Mouse (Mus musculus): Measurements from ENCODE around the gene Gpr68.
A peak's percentile ranks its signal among the peaks of the same experiment; 100 is the strongest.

Gene Gpr68

GRCm38 (mm10) chr12:100868049-100868622 is 39.9 kb downstream of the Gpr68 start:
- DNase-seq, result no peak

DNA sequence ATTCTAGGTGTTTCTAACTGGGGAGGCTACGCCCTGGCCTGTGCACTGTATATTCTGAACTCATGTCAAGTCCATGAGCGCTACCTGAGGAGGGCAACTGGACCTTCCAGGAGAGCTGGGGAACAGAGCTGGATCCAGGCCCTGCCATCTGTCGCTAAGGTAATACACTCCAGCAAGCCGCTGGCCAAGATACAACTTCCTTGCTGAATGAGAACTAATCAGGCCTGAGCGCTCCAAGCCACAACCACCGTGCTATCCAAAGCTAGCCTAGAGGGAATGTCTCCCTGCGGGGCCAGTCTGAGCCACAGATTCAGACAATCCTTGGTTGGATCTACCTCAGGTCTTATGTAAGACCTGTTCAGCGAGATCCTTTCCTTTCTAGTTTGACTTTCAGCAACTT is 40.9 kb downstream of the Gpr68 start:
- DNase-seq, result no peak

DNA sequence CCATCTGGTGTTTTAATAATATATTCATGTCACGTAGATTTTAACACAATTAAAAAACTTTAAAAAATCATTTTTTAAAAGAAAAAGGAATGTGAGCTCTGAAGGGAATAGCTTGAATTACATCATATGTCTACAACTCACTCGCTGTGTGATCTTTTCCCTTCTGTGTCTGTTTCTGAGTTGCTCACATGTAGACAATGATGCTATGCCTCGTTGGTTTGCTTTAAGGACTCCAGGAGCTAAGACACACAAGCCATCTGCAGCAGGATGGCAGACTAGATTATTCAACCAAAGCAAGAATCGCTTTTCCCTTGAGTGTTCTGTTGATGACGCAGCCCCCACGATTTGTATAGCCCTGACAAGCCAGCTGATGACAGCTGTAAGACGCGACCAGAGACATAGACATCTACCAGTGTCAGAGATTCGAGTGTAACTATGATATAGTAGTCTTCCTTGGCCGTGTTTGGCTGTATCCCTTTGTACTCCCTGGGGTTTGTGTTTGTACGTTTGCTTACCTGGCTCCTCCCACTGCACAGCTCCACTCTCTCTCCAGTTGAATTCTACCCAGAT is 42.4 kb downstream of the Gpr68 start:
- no peak for DNase-seq

- DNase-seq, result no peak
Measured at GRCm38 (mm10) chr12:100865072-100865471, 42.9 kb downstream of the Gpr68 start.

- DNase-seq, result no peak
Measured at GRCm38 (mm10) chr12:100862856-100863446, 45.0 kb downstream of the Gpr68 start.

DNA sequence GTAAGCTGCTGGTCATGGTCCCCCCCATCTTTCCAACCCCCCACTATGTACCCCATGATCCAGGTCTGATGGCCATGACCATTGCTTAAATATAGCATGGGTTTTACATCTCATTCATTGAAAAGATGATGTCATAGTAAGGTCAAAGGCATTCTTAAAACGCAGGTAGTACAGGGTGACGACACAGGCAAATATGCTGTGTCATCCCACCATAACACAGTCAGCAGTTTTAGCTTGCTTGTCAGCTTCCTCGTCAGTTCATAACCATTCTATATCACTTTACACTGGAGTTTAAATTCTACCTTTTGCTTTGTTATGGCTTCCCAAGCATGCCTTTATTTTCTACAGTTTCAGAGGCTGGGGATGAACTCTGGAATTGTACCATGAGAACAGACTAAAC is 45.7 kb downstream of the Gpr68 start:
- DNase-seq, result no peak

DNA sequence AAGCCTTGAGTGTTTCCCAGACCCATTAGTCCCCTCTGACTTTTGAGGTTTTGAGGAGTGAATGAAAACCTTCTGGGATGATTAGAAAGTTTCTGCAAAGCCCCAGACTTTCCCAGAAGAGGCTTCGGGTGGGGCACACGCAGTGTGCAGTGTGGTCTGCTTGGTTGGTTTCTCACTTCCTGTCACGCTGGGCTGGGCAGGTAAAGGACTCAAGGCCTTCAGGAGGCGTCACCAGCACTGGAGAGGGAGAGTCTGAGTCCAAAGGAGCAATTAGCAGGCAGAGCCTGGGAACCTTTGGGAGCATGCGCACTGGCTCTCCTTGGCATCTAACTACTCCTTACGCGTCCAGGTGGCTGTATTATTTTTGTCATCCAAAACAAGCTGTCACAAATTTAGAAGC is 50.2 kb downstream of the Gpr68 start:
- DNase-seq, result peak in 1 of 2 experiments; percentile 38

DNA sequence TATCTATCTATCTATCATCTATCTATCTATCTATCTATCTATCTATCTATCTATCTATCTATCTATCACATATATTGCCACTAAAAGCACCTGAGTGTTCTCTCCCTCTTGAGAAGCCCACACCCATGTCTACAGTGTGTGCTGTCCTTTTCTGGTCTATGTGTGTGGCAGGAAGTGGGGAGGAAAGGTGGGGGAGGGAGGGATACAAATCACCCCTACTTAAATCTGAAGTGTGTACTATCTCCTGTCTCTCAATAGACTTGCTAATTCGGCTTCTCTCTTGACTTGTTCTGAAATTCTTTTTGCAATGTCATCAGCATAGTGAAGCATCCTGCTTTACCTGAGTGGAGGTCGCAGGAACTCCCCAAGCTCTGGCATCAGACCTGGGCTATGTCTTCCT is 51.7 kb downstream of the Gpr68 start:
- DNase-seq, result no peak

DNA sequence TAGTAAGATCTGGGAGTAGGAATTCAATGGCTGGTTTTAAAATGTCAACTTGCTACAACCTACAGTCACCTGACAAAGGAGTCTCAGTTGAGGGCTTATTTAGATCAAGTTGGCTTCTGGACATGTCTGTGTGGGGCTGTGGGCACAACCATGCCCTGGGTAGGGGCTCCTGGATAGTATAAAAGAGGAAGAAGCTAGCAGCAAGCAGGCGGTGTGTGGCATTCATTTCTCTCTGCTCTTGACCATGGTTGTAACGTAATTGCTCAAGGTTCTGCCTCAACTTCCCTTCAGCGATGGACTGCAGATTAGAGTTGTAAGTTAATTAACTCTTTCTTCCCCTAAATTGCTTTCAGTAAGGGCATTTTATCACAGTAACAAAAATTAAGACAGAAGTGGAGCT is 55.6 kb downstream of the Gpr68 start:
- DNase-seq, result no peak

GRCm38 (mm10) chr12:100849421-100850138 is 58.4 kb downstream of the Gpr68 start:
- peak in 1 of 2 experiments; percentile 22 for DNase-seq

DNA sequence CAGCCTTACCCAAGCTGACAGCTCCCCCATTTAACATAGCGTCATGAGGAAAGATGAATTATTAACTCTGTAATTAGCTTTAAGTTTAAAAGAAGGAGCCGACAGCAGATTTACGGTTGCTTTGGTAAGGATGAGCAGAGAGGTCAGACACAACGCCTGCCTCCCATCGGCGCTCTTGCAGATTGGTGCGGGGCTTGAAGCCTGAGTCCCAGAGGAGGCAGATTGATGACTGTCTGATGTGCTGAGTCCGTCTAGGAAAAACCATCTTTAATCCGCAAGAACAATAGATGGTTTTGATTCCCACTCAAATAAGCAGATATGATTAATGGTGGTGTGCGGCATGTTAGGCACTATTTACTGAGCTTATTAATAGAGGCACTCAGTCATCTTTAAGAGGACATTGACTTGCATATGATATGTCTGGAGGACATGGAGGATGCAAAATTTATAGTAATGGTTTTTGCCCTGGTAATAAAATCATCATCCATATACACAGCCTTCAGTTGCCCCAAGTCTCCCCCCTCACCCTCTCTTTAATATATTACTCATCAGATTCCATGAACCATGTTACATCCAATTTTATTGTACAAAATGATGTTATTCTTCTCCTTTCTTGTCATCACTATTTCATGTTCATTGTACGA is 60.4 kb downstream of the Gpr68 start:
- no peak for DNase-seq

DNA sequence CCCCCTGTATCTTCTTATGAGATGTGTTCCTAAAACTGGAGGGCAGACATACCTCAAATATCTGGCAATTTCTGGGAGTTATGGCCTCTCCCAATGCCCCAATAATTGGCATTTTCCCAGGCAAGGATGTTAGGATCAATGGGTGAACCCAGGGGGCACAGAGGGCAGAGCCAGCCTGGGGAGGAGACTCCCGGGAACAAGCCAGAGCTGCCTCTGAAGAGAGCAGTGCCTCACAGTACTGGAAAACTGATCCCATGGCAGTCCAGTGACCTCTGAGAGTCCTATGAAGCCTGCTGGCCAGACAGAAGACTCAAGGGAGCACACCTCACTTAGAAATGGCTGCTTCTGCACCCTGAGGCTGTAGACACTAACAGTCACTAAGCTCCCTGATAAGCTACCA is 61.4 kb downstream of the Gpr68 start:
- no peak for DNase-seq

DNA sequence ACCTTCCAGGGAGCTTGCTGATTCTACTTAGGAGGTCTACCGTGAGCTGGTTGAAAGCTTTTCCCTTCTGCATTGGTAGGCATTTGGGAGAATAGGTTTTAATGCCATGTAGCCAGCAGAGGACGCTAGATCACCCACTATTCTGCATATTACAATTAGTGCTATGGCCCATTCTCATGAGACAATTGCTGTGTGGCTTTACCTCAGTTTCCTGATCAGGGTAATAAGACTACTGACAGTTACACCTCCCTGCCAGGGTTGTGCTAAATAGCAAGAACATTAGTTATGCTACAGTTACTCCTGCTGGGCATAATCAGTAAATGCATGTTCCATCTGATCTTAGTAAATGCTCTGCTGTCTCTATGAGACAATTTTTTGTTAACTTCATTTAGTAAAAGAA is 62.2 kb downstream of the Gpr68 start:
- no peak for DNase-seq

- DNase-seq, result no peak
Measured at GRCm38 (mm10) chr12:100844546-100844945, 63.5 kb downstream of the Gpr68 start.

DNA sequence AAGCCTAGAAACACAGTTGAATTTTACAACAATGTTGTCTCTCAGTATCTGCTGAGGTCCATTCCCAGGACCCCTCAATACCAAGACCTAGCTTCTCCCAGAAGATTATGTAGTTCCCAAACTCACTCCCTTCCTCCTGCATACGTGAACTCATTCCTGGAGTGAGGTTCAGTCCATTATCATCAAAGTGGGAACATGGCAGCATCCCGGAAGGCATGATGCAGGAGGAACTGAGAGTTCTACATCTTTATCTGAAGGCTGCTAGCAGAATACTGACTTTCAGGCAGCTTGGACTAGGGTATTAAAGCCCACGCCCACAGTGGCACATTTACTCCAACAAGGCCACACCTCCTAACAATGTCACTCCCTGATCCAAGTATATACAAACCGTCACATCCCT is 64.8 kb downstream of the Gpr68 start:
- DNase-seq, result no peak

DNA sequence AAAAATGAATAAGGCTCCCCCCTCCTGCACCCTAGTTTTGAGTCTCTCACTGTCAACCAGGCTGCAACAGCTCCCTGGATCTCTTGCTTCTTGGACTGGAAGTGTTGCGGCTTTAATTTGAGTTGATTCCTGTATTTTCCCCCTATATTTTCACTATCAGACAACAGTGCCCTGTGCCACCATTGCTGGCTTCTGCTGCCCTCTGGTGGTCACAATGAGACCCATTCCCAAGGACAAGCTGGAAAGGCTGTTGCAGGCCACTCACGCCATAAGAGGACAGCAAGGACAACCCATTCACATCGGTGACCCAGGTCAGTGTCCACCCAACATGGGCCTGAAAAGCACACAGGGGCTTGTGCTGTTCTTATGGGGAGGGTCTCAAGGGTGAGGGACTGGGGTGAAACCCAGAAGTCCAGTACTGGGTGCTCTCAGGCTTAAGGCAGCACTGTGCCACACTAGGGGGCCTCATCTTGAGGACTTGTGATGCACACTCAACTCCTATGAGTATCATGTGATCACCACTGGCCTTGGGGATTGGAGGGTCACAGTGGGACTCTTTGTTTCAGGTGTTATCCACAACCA is 66.7 kb downstream of the Gpr68 start:
- DNase-seq, result peak; percentile 61 to 81

DNA sequence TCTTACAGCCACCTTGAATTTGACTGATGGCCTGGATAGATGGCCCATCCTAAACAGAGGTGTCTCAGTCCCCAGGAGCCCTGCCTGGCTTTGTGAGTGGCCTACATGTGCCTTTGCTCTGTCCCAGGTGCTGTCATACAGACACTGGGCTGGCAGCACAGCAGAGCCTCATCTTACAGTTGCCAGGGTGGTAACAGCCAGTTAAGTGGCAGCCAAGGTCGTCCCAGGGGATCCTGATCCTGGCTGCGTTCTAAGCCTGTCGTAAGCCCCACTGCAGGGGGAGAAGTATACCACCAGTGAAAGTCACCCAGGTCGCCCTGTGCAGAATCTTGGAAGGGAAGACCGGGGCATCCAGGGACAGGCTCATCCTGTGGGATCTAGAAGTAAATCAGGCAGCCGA is 68.1 kb downstream of the Gpr68 start:
- no peak for DNase-seq

DNA sequence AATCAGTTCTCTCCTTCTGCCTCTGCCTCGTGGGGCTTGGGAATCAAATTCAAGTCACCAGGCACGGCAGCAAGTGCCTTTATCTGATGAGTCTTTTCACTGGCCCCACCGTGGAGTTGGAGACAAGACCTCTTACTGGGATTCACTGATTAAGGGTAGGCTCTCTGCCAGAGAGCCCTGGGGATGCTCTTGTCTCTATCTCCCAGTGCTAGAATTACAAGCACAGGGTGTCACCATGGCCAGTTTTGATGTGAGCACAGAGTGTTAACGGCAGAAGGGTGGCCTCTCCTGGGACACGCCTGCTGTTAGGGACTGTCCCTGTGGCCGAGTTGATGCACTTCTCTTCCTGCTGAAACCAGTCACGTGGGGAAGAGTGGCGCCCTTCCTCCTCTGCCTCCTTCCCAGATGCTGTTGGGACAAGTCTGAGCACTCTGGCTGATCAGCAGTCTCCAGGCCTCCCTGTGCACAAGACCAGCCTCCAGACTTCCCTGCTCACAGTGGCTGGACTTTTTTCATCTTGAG is 68.9 kb downstream of the Gpr68 start:
- DNase-seq, result peak; percentile 39 to 47

DNA sequence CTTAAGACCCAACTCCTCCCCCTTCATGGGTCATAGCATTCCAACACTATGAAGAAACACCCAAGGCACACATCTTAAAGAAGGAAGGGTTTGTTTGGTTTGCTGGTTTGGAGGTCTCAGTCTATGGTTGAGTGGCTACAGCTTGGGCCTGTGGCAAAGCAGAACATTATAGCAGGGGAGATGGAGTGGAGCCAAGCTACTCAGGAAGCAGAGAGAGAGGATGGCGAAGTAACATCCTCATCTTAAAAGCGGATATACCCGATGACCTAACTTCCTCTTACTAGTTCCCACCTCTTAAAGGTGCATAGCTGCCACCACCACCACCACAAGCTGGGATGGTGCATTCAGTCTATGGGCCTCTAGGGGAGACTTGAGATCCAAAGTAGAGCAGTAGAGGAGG is 70.8 kb downstream of the Gpr68 start:
- peak in 1 of 2 experiments; percentile 26 for DNase-seq

- DNase-seq, result no peak
Measured at GRCm38 (mm10) chr12:100831629-100832325, 76.2 kb downstream of the Gpr68 start.

GRCm38 (mm10) chr12:100831021-100831420 is 77.0 kb downstream of the Gpr68 start:
- DNase-seq, result no peak
